Mouse (Mus musculus): ENCODE measurements at regions not wholly inside any gene's neighbourhood (a gene's known extent, or its start where the extent isn't known, plus 50 kb on each side); places are given as distances from the start of the nearest gene placed in this dataset.

DNA sequence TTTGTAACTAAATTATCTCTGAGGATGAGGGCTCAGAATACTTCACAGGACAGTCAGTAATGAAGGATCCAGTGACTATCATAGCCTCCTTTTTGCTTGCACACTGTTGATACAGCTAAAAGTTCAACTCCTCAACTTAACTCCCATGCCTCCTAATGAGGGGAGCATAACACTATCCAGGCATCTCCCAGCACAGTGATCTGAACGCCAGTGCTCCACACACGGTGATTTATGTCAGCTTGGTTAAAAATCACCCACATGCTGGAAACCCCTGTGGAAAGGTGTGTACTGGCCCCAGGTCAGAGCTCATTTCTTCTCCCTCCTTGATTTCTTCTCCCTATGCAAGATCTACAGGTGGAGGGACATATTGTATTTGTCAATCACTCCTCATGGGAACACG lies 79.6 kb upstream of the Cenpw start:
- 9% methylated on average over 3 of the region's 3 CpGs for WGBS
- H3K27ac ChIP-seq (ENCODE audit: low read length), result peak overlapping the region; percentile 46; the same call in 1 of the 2 replicates
- H3K36me3 ChIP-seq (ENCODE audit: insufficient read depth, low read length), result no peaks in the 10 kb centered on the region
- H3K9me3 ChIP-seq (ENCODE audit: low read length), result no peaks in the 10 kb centered on the region
- peaks cover 13% of the 10 kb centered on the region for H3K4me1 ChIP-seq (ENCODE audit: insufficient read depth, low read length)
- H3K4me3 ChIP-seq (ENCODE audit: low read length), result no peak overlapping the region
- no peaks in the 10 kb centered on the region for H3K27me3 ChIP-seq (ENCODE audit: insufficient read depth, low read length)
- H3K4me2 ChIP-seq (replicated peaks; ENCODE audit: low read depth, low read length), result no peak overlapping the region
- no peak overlapping the region for H3K9ac ChIP-seq (replicated peaks; ENCODE audit: low read length)
- peak; percentile 92 for ATAC-seq (ENCODE audit: low FRiP score, low TSS enrichment)

DNA sequence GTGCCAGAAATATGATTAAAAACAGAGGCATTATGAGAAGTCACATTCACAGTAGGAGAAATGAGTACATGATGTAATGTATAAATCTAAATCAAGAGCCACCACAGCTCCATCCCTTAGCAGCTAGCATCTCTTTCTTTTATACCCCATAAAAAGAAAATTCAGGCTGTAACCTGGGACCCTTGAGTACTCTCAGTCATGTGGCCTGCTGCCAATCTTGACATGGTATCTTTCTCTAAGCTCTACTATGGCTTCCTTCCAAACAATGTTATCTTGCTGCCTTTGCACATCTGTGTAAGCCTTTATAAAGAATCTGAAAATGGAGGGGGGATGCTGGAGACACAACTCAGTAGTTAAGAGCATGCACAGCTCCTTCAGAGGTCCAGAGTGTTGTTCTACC lies 78.6 kb upstream of the Cenpw start:
- no peaks in the 10 kb centered on the region for H3K9me3 ChIP-seq (ENCODE audit: low read length)
- H3K4me2 ChIP-seq (replicated peaks; ENCODE audit: low read depth, low read length), result no peak overlapping the region
- ATAC-seq (ENCODE audit: low FRiP score, low TSS enrichment), result no peak
- H3K27me3 ChIP-seq (ENCODE audit: insufficient read depth, low read length), result no peaks in the 10 kb centered on the region
- H3K9ac ChIP-seq (replicated peaks; ENCODE audit: low read length), result no peak overlapping the region
- peaks cover 13% of the 10 kb centered on the region for H3K4me1 ChIP-seq (ENCODE audit: insufficient read depth, low read length)
- no peak overlapping the region for H3K4me3 ChIP-seq (ENCODE audit: low read length)
- peak overlapping the region; percentile 1; the same call in 1 of the 2 replicates for H3K27ac ChIP-seq (ENCODE audit: low read length)
- H3K36me3 ChIP-seq (ENCODE audit: insufficient read depth, low read length), result no peaks in the 10 kb centered on the region

DNA sequence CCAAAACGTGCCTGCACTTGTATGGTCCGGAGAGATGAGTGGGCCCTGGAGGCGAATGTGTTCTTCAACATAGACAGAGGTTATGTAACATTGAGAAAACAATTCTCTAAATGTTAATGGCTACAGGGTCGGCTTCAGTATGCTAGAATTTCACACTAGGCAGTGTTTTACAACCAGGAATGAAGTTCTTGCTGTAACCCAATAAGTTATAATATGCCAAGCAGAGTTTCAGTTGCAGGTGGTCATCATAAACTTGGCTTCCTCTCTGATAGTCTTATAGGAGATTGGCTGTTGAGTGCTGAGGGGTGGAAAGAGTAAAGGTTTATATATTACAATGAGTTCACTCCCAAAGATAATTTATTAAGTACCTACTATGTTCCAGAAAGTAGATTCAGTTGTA lies 64.8 kb upstream of the Cenpw start:
- Histone ChIP-seq H3K36me3 (ENCODE audit: insufficient read depth, low read length) (no peaks in the 10 kb centered on the region), H3K4me2 (replicated peaks; ENCODE audit: low read depth, low read length) (no peak overlapping the region), H3K9me3 (ENCODE audit: low read length) (no peaks in the 10 kb centered on the region), H3K4me3 (ENCODE audit: low read length) (no peak overlapping the region), H3K27me3 (ENCODE audit: insufficient read depth, low read length) (no peaks in the 10 kb centered on the region), H3K27ac (ENCODE audit: low read length) (no peak overlapping the region), H3K9ac (replicated peaks; ENCODE audit: low read length) (no peak overlapping the region), H3K4me1 (ENCODE audit: insufficient read depth, low read length) (no peaks in the 10 kb centered on the region)
- peak; percentile 51; the same call in 1 of the 2 replicates for ATAC-seq (ENCODE audit: low FRiP score, low TSS enrichment)
- WGBS, result 39% methylated on average over 4 of the region's 4 CpGs

DNA sequence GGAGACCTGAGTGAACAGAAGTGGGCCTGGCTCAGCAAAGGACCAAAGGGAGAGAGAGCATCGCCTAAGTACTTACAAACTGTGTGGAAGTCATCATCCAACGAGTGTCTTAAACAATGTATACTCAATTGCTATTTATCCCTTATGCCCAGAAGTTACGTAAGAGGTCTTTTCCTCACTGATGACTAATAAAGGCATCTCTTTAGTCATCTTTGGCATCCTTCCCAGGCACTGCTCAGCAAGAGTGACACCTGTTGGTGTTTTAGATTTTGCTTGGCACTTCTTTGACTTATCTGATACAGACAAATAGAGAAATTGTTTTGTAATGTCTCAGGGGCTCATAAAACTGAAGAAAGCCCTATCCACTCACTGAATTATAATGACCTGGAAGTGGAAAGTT lies 59.4 kb upstream of the Cenpw start:
- H3K4me3 ChIP-seq (ENCODE audit: low read length), result no peak overlapping the region
- ATAC-seq (ENCODE audit: low FRiP score, low TSS enrichment), result no peak
- no peaks in the 10 kb centered on the region for H3K27me3 ChIP-seq (ENCODE audit: insufficient read depth, low read length)
- no peak overlapping the region for H3K4me2 ChIP-seq (replicated peaks; ENCODE audit: low read depth, low read length)
- no peaks in the 10 kb centered on the region for H3K36me3 ChIP-seq (ENCODE audit: insufficient read depth, low read length)
- H3K4me1 ChIP-seq (ENCODE audit: insufficient read depth, low read length), result no peaks in the 10 kb centered on the region
- no peak overlapping the region for H3K9ac ChIP-seq (replicated peaks; ENCODE audit: low read length)
- 76% methylated on average over 3 of the region's 3 CpGs for WGBS
- H3K9me3 ChIP-seq (ENCODE audit: low read length), result 0 out of 2 replicates have a peak, but pooled peaks cover 4% of the 10 kb centered on the region
- no peak overlapping the region for H3K27ac ChIP-seq (ENCODE audit: low read length)

DNA sequence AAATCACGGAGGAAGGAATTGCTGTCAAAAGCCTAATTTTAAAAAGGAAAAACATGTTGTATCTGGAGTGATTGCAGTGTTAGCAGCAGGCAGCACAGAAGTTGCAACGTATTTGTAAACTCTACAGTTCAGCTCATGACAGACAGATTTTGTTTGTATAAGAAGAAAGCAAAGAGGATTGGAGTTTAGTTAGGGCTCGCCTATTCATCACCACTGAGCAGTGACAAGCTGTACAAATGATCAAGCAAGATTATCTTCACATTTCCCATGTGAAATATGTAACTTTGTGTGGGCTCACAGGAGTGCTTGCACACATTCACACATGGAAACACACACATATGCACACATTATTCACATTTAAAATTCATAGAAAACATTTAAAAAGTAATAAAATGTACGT lies 57.5 kb upstream of the Cenpw start:
- Histone ChIP-seq H3K27ac (ENCODE audit: low read length) (no peak overlapping the region), H3K4me1 (ENCODE audit: insufficient read depth, low read length) (no peaks in the 10 kb centered on the region), H3K27me3 (ENCODE audit: insufficient read depth, low read length) (no peaks in the 10 kb centered on the region), H3K36me3 (ENCODE audit: insufficient read depth, low read length) (no peaks in the 10 kb centered on the region), H3K9ac (replicated peaks; ENCODE audit: low read length) (no peak overlapping the region), H3K9me3 (ENCODE audit: low read length) (0 out of 2 replicates have a peak, but pooled peaks cover 4% of the 10 kb centered on the region), H3K4me3 (ENCODE audit: low read length) (no peak overlapping the region), H3K4me2 (replicated peaks; ENCODE audit: low read depth, low read length) (no peak overlapping the region)
- 31% methylated on average over 4 of the region's 4 CpGs for WGBS
- no peak for ATAC-seq (ENCODE audit: low FRiP score, low TSS enrichment)

All from kidney, embryonic 16.5 days (tissue).